Mouse (Mus musculus) embryonic facial prominence, embryonic 14.5 days (tissue): ENCODE measurements around the gene Miga2. TPM values are rescaled to one million over a fixed set of nuclear protein-coding genes. Genes with fewer than 3 reads are reported as not detected.

Experiments used
- ATAC-seq: fragments of 200-750 bp; cut with Nextera tagmentation; 2 replicates; pipeline ENCODE4 v1.8.0; 2017; ENCODE audit warnings: low read depth, moderate number of reproducible peaks, moderate TSS enrichment
- DNase-seq: peaks from one replicate; pipeline ENCODE4 v3.0.0-alpha.2; 2015; ENCODE audit warnings: low spot score
- H3K27ac ChIP-seq: fragments of 300-500 bp; sonication (generic); replicated peaks from 2 replicates; pipeline ENCODE4 v1.5.1; 2014; ENCODE audit warnings: low read depth, mild to moderate bottlenecking, low read length, moderate library complexity
- H3K27me3 ChIP-seq: fragments of 300-500 bp; sonication (generic); replicated peaks from 2 replicates; pipeline ENCODE4 v1.6.1; 2014; ENCODE audit warnings: low read length; ENCODE audit not compliant: control insufficient read depth, insufficient read depth
- H3K36me3 ChIP-seq: fragments of 300-500 bp; sonication (generic); 2 replicates; pipeline ENCODE4 v1.6.1; 2014; ENCODE audit warnings: low read length, mixed read lengths; ENCODE audit not compliant: control insufficient read depth, insufficient read depth
- H3K4me1 ChIP-seq: fragments of 300-500 bp; sonication (generic); 2 replicates; pipeline ENCODE4 v1.6.1; 2014; ENCODE audit warnings: antibody characterized with exemption, low read length; ENCODE audit not compliant: control insufficient read depth, insufficient read depth
- H3K4me2 ChIP-seq: fragments of 300-500 bp; sonication (generic); 2 replicates; pipeline ENCODE4 v1.6.1; 2014; ENCODE audit warnings: low read depth, mild to moderate bottlenecking, low read length, moderate library complexity, mixed read lengths
- H3K4me3 ChIP-seq: fragments of 300-500 bp; sonication (generic); 2 replicates; pipeline ENCODE4 v1.5.1; 2014; ENCODE audit warnings: low read depth, mild to moderate bottlenecking, low read length
- H3K9ac ChIP-seq: fragments of 300-500 bp; sonication (generic); 2 replicates; pipeline ENCODE4 v1.6.1; 2014; ENCODE audit warnings: low read depth, mild to moderate bottlenecking, low read length, moderate library complexity, mixed read lengths
- H3K9me3 ChIP-seq: fragments of 300-500 bp; sonication (generic); 2 replicates; pipeline ENCODE4 v1.6.1; 2016; ENCODE audit warnings: low read length; ENCODE audit not compliant: control insufficient read depth
- WGBS: fragments of 180-500 bp; shearing (Covaris S2); extraction: QIAGEN DNeasy Blood & Tissue Kit; methylation state at CpG from one replicate; pipeline ENCODE4 v1.1.7; 2014; 5-methylcytosine and 5-hydroxymethylcytosine counted together
- polyA plus RNA-seq: library from polyadenylated mRNA; unstranded; fragments of >200 nt; fragmentation: Nextera tagmentation; extraction: Ambion mirVana; gene quantifications from 2 replicates; pipeline ENCODE4 v1.2.1, GENCODE M21; 2014

The Miga2 gene
- polyA plus RNA-seq, 1 experiment from 2014 or later: 17.6 TPM

GRCm38 (mm10) chr2:30381377-30381725, 17.3 kb downstream of the Miga2 start:
- Histone ChIP-seq H3K4me2 (no peak overlapping the region), H3K9me3 (no peaks in the 10 kb centered on the region), H3K36me3 (peaks cover 81% of the 10 kb centered on the region), H3K27ac (no peak overlapping the region), H3K4me3 (no peak overlapping the region), H3K27me3 (no peaks in the 10 kb centered on the region), H3K4me1 (no peaks in the 10 kb centered on the region), H3K9ac (no peak overlapping the region)
- ATAC-seq (no peak), DNase-seq (no peak)
- WGBS: 95% methylated on average over 4 of the region's 4 CpGs

- no peak for ATAC-seq
- H3K27ac ChIP-seq: no peak overlapping the region
- peaks cover 48% of the 10 kb centered on the region for H3K36me3 ChIP-seq
- H3K9me3 ChIP-seq: no peaks in the 10 kb centered on the region
- H3K9ac ChIP-seq: no peak overlapping the region
- no peaks in the 10 kb centered on the region for H3K4me1 ChIP-seq
- no peak overlapping the region for H3K4me3 ChIP-seq
- no peak for DNase-seq
- H3K4me2 ChIP-seq: no peak overlapping the region
- no peaks in the 10 kb centered on the region for H3K27me3 ChIP-seq
- 72% methylated on average over 5 of the region's 5 CpGs for WGBS
Observed at GRCm38 (mm10) chr2:30384814-30385213, 20.8 kb downstream of the Miga2 start.

GRCm38 (mm10) chr2:30385591-30385990, 21.6 kb downstream of the Miga2 start:
- Histone ChIP-seq H3K4me1 (no peaks in the 10 kb centered on the region), H3K27me3 (no peaks in the 10 kb centered on the region), H3K4me2 (no peak overlapping the region), H3K36me3 (peaks cover 42% of the 10 kb centered on the region), H3K9ac (no peak overlapping the region), H3K27ac (no peak overlapping the region), H3K9me3 (no peaks in the 10 kb centered on the region), H3K4me3 (no peak overlapping the region)
- WGBS: 82% methylated on average over 4 of the region's 4 CpGs
- no peak for DNase-seq
- ATAC-seq: no peak

DNA sequence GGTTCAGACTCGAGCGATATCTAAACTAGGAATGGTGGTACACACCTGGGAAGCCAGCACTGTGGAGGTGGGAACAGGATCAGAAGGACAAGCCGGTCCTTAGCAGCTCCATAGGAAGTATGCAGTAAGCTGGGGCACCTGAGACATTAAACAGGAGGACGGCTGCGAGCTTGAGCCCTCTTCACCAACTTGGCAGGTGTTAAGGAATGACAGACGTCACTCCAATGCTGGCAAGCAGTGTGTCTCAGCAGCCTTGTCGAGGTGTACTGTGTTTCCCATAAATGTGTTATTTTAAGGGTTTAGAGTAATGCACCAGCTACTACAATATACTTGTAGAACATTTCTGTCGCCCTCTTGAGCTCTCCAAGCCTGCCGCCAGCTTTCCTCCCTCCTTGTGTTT, 22.9 kb downstream of the Miga2 start:
- WGBS: 84% methylated on average over 9 of the region's 9 CpGs
- Histone ChIP-seq H3K4me3 (no peak overlapping the region), H3K9ac (no peak overlapping the region), H3K27ac (no peak overlapping the region), H3K36me3 (peaks cover 30% of the 10 kb centered on the region; the same call in 1 of the 2 replicates), H3K9me3 (no peaks in the 10 kb centered on the region), H3K27me3 (no peaks in the 10 kb centered on the region), H3K4me2 (no peak overlapping the region), H3K4me1 (no peaks in the 10 kb centered on the region)
- ATAC-seq (no peak), DNase-seq (no peak)

DNA sequence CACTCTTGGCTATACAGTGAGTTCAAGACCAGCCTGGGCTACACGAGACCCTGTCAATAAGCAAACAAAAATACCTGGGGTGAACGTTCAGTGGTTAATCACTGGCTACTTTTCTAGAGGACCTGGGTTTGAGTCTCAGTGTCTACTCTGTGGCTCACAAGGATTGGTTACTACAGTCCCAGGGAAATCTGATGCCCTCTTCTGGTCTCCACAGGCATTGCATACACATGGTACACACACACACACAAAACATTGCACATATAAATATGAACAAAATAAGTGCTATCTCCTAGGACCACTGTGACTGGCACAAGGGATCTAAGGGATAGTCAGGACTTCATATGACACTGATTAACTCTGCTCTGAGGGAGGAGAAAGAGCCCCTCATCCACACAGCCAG, 25.0 kb downstream of the Miga2 start:
- H3K27me3 ChIP-seq: no peaks in the 10 kb centered on the region
- 92% methylated on average over 2 of the region's 2 CpGs for WGBS
- DNase-seq (no peak), ATAC-seq (no peak)
- H3K27ac ChIP-seq: no peak overlapping the region
- H3K4me2 ChIP-seq: no peak overlapping the region
- H3K36me3 ChIP-seq: peaks cover 9% of the 10 kb centered on the region; the same call in 1 of the 2 replicates
- no peak overlapping the region for H3K4me3 ChIP-seq
- no peak overlapping the region for H3K9ac ChIP-seq
- H3K4me1 ChIP-seq: peaks cover 6% of the 10 kb centered on the region; the same call in 1 of the 2 replicates
- H3K9me3 ChIP-seq: no peaks in the 10 kb centered on the region

GRCm38 (mm10) chr2:30392114-30392576, 28.1 kb downstream of the Miga2 start, which contains the start of gene Dolpp1:
Gene Dolpp1, plus strand, starts transcription at chr2:30392254.
- WGBS: under 1% methylated on average over 36 of the region's 40 CpGs
- ATAC-seq (peak; percentile 98), DNase-seq (peak; percentile 99)
- peak within 1 kb of the TSS; percentile 75 for H3K9ac ChIP-seq
- H3K27me3 ChIP-seq: no peaks in the 10 kb centered on the region
- H3K4me3 ChIP-seq: peak within 1 kb of the TSS; percentile 92
- peak within 1 kb of the TSS; percentile 94 for H3K4me2 ChIP-seq
- H3K27ac ChIP-seq: peak within 1 kb of the TSS; percentile 80
- peaks cover 6% of the 10 kb centered on the region; the same call in 1 of the 2 replicates for H3K4me1 ChIP-seq
- no peaks in the 10 kb centered on the region for H3K9me3 ChIP-seq
- H3K36me3 ChIP-seq: peaks cover 13% of the 10 kb centered on the region; the same call in 1 of the 2 replicates

- Histone ChIP-seq H3K4me2 (peak overlapping the region; percentile 94), H3K27me3 (no peaks in the 10 kb centered on the region), H3K4me1 (peaks cover 6% of the 10 kb centered on the region; the same call in 1 of the 2 replicates), H3K27ac (peak overlapping the region; percentile 80), H3K9ac (peak overlapping the region; percentile 75), H3K36me3 (peaks cover 20% of the 10 kb centered on the region; the same call in 1 of the 2 replicates), H3K9me3 (no peaks in the 10 kb centered on the region), H3K4me3 (peak overlapping the region; percentile 92)
- ATAC-seq (peak; percentile 80), DNase-seq (peak; percentile 89)
- 0% methylated on average over 38 of the region's 54 CpGs for WGBS
Observed at GRCm38 (mm10) chr2:30392577-30393369, 28.7 kb downstream of the Miga2 start.

DNA sequence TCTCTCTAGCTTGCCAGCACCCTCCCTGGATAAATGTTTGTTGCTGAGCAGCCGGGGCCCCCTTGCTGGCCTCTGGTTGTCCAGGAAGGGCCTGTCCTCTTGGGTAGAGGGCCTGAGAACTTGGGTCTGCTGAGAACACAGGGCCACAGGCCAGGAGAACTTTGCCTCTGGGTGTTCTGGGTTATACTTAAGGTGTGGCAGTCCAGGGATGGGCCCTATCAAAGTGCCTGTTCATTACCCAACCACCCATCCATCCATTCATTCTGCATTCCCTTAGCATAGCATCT, 29.3 kb downstream of the Miga2 start:
- peaks cover 6% of the 10 kb centered on the region; the same call in 1 of the 2 replicates for H3K4me1 ChIP-seq
- H3K4me3 ChIP-seq: peak overlapping the region; percentile 92
- H3K36me3 ChIP-seq: peaks cover 21% of the 10 kb centered on the region; the same call in 1 of the 2 replicates
- peak overlapping the region; percentile 94 for H3K4me2 ChIP-seq
- no peaks in the 10 kb centered on the region for H3K27me3 ChIP-seq
- ATAC-seq: no peak
- peak overlapping the region; percentile 75 for H3K9ac ChIP-seq
- peak overlapping the region; percentile 80 for H3K27ac ChIP-seq
- no peaks in the 10 kb centered on the region for H3K9me3 ChIP-seq
- WGBS: 60% methylated on average over 1 of the region's 1 CpGs
- no peak for DNase-seq

- no peak for DNase-seq
- Histone ChIP-seq H3K9me3 (no peaks in the 10 kb centered on the region), H3K4me2 (no peak overlapping the region), H3K36me3 (peaks cover 44% of the 10 kb centered on the region), H3K4me1 (peaks cover 6% of the 10 kb centered on the region; the same call in 1 of the 2 replicates), H3K27me3 (no peaks in the 10 kb centered on the region), H3K27ac (no peak overlapping the region), H3K9ac (peak overlapping the region; percentile 25; the same call in 1 of the 2 replicates), H3K4me3 (no peak overlapping the region)
- no peak for ATAC-seq
- WGBS: 88% methylated on average over 7 of the region's 7 CpGs
Observed at GRCm38 (mm10) chr2:30395757-30396156, 31.7 kb downstream of the Miga2 start.
